Mouse (Mus musculus) ES-E14 (cell line): ENCODE data around the gene Cul4a. TPM values are rescaled to one million over a fixed set of nuclear protein-coding genes. Genes with fewer than 3 reads are reported as not detected.

ENCODE experiments used
- DNase-seq: peaks from one replicate; pipeline ENCODE4 v3.0.0-alpha.2; 2013; ENCODE audit warnings: low read depth, low spot score
- H3K27ac ChIP-seq: 2 replicates; pipeline ENCODE4 v1.5.1; 2012; ENCODE audit warnings: low read depth, mild to moderate bottlenecking, low read length, moderate library complexity, mixed read lengths; ENCODE audit not compliant: poor library complexity, insufficient read depth, severe bottlenecking
- H3K36me3 ChIP-seq: 2 replicates; pipeline ENCODE4 v1.6.1; 2012; ENCODE audit warnings: mild to moderate bottlenecking, low read length, moderate library complexity, mixed read lengths; ENCODE audit not compliant: control insufficient read depth, poor library complexity, insufficient read depth, severe bottlenecking
- H3K4me1 ChIP-seq, 2 experiments: fragments of 150-350 bp in 1 of 2; sonication (generic) in 1 of 2; 2 replicates each; pipeline ENCODE4 v1.6.1; 2012; ENCODE audit warnings: low read length in 2 of 2, mild to moderate bottlenecking in 1 of 2, mixed read lengths in 1 of 2; ENCODE audit not compliant: control insufficient read depth in 2 of 2, insufficient read depth in 2 of 2, poor library complexity in 1 of 2
- H3K4me3 ChIP-seq, 2 experiments: fragments of 150-350 bp in 1 of 2; sonication (generic) in 1 of 2; 2 replicates each; pipeline ENCODE4 v1.5.1; 2012; ENCODE audit warnings: low read length in 2 of 2, low read depth in 1 of 2, mild to moderate bottlenecking in 1 of 2, mixed read lengths in 1 of 2; ENCODE audit not compliant: insufficient read depth in 1 of 2, poor library complexity in 1 of 2, severe bottlenecking in 1 of 2
- H3K9ac ChIP-seq: 2 replicates; pipeline ENCODE4 v1.6.1; 2012; ENCODE audit warnings: low read depth, mild to moderate bottlenecking, low read length, mixed read lengths; ENCODE audit not compliant: poor library complexity, insufficient read depth, severe bottlenecking
- H3K9me3 ChIP-seq: fragments of 150-350 bp; sonication (generic); 2 replicates; pipeline ENCODE4 v1.6.1; 2012; ENCODE audit warnings: low read depth, mild to moderate bottlenecking, low read length; ENCODE audit not compliant: control insufficient read depth, insufficient read depth
- CHD2 ChIP-seq: IDR thresholded peaks from 2 replicates; pipeline ENCODE4 v1.6.1; 2014; ENCODE audit warnings: mild to moderate bottlenecking, low read depth, low read length, inconsistent platforms
- HCFC1 ChIP-seq: IDR thresholded peaks from 2 replicates; pipeline ENCODE4 v1.6.1; 2012; ENCODE audit warnings: low read length, inconsistent platforms, borderline replicate concordance; ENCODE audit not compliant: insufficient read depth
- MAFK ChIP-seq: IDR thresholded peaks from 2 replicates; pipeline ENCODE4 v1.6.1; 2014; ENCODE audit warnings: mild to moderate bottlenecking, low read depth, low read length, inconsistent platforms; ENCODE audit not compliant: insufficient read depth
- ZC3H11A ChIP-seq: IDR thresholded peaks from 2 replicates; pipeline ENCODE4 v1.6.1; 2012; ENCODE audit warnings: low read depth, mild to moderate bottlenecking, inconsistent platforms, low read length, borderline replicate concordance
- ZNF384 ChIP-seq: IDR thresholded peaks from 2 replicates; pipeline ENCODE4 v1.6.1; 2012; ENCODE audit warnings: low read depth, low read length, inconsistent platforms
- in situ Hi-C, 2 experiments: fragments of 600-800 bp; cut with MboI; formaldehyde crosslinking; loops; one replicate each; pipeline ENCODE4 v1.15.1; 2025; ENCODE audit warnings: low sequenced_read_pairs in 2 of 2, inconsistent platforms in 1 of 2; ENCODE audit not compliant: unreplicated experiment in 2 of 2
- total RNA-seq: library from RNA; depleted of rRNA; stranded (reverse); fragments of 300-350 nt; gene quantifications from 2 replicates; pipeline ENCODE4 v1.2.3, GENCODE M21; 2012

The Cul4a gene
- total RNA-seq, 1 experiment, result 42.7 TPM

DNA sequence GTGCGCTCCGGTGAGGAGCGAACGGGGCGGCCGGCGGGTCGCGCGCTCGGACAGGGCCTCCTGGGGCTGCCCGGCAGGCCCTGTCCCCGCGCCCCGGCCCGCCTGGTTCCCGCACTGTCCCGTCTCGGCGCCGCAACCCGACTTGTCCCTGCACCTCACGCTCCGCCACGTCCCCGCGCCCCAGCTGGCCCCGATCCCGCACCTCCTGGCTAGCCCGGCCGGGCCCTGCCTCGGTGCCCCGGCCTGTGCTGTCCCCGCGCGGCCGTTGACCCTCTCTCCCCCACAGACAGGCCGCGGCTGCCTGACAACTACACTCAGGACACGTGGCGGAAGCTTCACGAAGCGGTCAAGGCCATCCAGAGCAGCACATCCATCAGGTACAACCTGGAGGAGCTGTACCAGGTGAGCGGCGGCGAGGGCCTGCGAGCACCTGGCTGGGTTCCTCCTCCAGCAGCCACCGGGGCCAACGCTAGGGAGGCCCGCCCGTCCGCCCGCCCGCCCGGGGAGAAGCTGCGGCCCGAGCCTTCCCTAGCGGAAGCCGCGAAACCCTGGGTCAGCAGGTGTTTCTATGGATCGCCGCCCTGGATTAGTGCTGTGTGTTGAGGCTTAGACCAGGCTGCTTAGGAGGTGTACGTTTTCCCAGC, 609 bp downstream of the Cul4a start:
- TF ChIP-seq HCFC1, result no peak
- TF ChIP-seq ZNF384, result no peak
- TF ChIP-seq CHD2, result no peak
- TF ChIP-seq MAFK, result no peak
- TF ChIP-seq ZC3H11A, result no peak
- DNase-seq, result no peak
- Histone ChIP-seq H3K36me3 (no peaks in the 10 kb centered on the region), H3K4me3 (peak overlapping the region; percentile 94 to 98), H3K4me1 (peaks cover 0 to 2% of the 10 kb centered on the region in 2 experiments; a peak in 1 of 4 replicates), H3K9me3 (no peaks in the 10 kb centered on the region), H3K9ac (peak overlapping the region; percentile 91), H3K27ac (peak overlapping the region; percentile 26; the same call in 1 of the 2 replicates)
- in situ Hi-C loops, result no loop called here

DNA sequence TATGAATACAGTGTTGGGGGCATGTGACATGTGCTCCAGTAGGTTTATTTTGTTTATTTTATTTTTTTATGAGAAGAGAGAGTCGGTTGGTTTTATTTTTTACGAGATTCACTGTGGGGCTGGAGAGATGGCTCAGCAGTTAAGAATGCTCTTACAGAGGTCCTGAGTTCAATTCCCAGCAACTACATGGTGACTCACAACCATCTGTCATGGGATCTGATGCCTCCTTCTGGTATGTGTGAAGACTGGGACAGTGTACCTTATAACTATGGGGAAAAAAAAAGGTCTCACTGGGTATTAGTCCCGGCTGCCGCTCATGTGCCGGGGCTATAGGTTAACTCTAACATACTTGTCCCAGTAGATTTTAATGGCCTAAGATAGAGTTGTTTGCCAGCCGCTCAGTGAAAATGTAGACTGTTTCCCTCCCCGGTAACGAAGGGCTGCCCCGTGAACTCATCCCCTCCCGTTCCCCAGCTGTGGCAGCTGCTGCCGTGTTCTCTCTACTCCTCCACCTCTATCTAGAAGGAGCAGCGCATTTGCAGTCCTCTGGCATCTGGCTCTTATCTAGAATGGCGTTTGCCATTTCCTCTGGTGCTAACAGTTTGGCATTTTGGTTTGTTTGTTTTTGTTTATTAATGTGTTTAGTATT, 2.7 kb downstream of the Cul4a start:
- H3K4me1 ChIP-seq, result peaks cover 0 to 2% of the 10 kb centered on the region in 2 experiments; a peak in 1 of 4 replicates
- no peak overlapping the region for H3K27ac ChIP-seq
- no peak overlapping the region for H3K4me3 ChIP-seq
- DNase-seq, result no peak
- no peak overlapping the region for H3K9ac ChIP-seq
- no peaks in the 10 kb centered on the region for H3K9me3 ChIP-seq
- in situ Hi-C loops, result no loop called here
- no peaks in the 10 kb centered on the region for H3K36me3 ChIP-seq
- TF ChIP-seq MAFK (no peak), ZC3H11A (no peak), CHD2 (no peak), HCFC1 (no peak), ZNF384 (no peak)

DNA sequence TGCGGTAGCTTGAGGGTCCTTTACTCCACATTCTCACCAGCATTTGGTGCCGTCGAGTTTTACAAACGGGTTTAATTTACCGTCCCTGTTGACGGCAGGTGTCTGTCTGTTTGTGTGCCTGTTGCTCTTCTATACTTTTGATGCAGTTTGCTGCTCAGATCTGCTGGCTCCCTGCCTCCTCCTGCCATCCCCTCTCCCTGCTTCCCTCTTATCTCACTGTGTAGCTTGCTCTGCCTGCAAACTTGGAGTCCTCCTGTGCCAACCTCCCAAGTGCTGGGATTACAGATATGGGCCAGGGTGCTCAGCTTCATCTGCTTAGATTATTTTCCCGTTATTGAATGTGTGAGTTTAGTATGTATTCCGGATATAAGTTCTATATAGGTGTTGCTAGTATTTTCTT, 3.5 kb downstream of the Cul4a start:
- Histone ChIP-seq H3K4me3 (no peak overlapping the region), H3K4me1 (no peaks in the 10 kb centered on the region), H3K36me3 (no peaks in the 10 kb centered on the region), H3K9me3 (no peaks in the 10 kb centered on the region), H3K27ac (no peak overlapping the region), H3K9ac (no peak overlapping the region)
- TF ChIP-seq CHD2 (no peak), ZC3H11A (no peak), MAFK (no peak), HCFC1 (no peak), ZNF384 (no peak)
- DNase-seq, result no peak
- in situ Hi-C loops, result no loop called here

DNA sequence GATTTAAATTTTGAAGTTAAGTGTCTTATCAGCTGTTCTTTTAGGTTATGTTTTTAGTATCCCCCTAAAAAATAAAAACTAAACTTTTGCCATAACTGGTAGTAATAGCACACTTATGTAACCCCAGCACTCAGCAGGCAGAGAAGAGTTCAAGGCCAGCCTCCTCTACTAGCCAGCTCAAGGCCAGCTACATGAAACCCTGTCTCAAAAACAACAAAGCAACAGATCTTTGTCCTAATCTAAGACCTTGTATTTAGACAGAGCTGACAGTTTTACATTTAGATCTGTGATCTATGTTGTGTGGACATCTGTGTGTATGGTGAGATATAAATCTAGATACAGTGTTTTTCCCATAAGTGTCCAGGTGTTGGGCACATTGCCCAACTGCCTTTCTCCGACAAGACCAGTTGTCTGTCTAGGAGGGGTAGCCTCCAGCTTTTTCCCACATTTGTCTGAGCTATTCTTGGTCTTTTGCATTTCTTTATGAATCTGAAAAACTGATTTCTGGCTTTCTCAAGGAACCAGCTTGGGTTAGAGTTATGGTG, 4.1 kb downstream of the Cul4a start:
- Histone ChIP-seq H3K4me3 (no peak overlapping the region), H3K4me1 (no peaks in the 10 kb centered on the region), H3K9ac (no peak overlapping the region), H3K36me3 (no peaks in the 10 kb centered on the region), H3K27ac (no peak overlapping the region), H3K9me3 (no peaks in the 10 kb centered on the region)
- TF ChIP-seq HCFC1 (no peak), CHD2 (no peak), MAFK (no peak), ZNF384 (no peak)
- DNase-seq, result no peak
- in situ Hi-C loops, result no loop called here
